Mouse (Mus musculus) fat pad, adult 2 months (tissue): Measurements from ENCODE around the gene Patj.
"Not testable (repeated sequence)": the region's sequence is repeated elsewhere in the genome, so short reads cannot be mapped to it uniquely, and the experiment has no call there.

ENCODE experiments used
- DNase-seq: peaks from one replicate; pipeline ENCODE4 v3.0.0-alpha.2; 2011; ENCODE audit warnings: low read depth, low spot score; ENCODE audit errors: extremely low read depth

Patj gene

GRCm38 (mm10) chr4:98566741-98567140 lies 171.2 kb downstream of the Patj start:
- no peak for DNase-seq

- DNase-seq = no peak
Observed at GRCm38 (mm10) chr4:98567457-98567856, 171.9 kb downstream of the Patj start.

- DNase-seq = no peak
Observed at GRCm38 (mm10) chr4:98569904-98570303, 174.3 kb downstream of the Patj start.

- no peak for DNase-seq
Observed at GRCm38 (mm10) chr4:98577275-98577674, 181.7 kb downstream of the Patj start.

- DNase-seq = no peak
Observed at GRCm38 (mm10) chr4:98577957-98578541, 182.5 kb downstream of the Patj start.

- DNase-seq = no peak
Observed at GRCm38 (mm10) chr4:98581456-98581855, 185.9 kb downstream of the Patj start.

- no peak for DNase-seq
Observed at GRCm38 (mm10) chr4:98584023-98584422, 188.4 kb downstream of the Patj start.

GRCm38 (mm10) chr4:98586303-98586702 lies 190.7 kb downstream of the Patj start:
- no peak for DNase-seq

GRCm38 (mm10) chr4:98587686-98588085 lies 192.1 kb downstream of the Patj start:
- DNase-seq = no peak

- DNase-seq = no peak
Observed at GRCm38 (mm10) chr4:98593961-98594360, 198.4 kb downstream of the Patj start.

- DNase-seq = no peak
Observed at GRCm38 (mm10) chr4:98598546-98598971, 203.0 kb downstream of the Patj start.

- DNase-seq = no peak
Observed at GRCm38 (mm10) chr4:98599358-98599757, 203.8 kb downstream of the Patj start.

- DNase-seq = no peak
Observed at GRCm38 (mm10) chr4:98603131-98603530, 207.5 kb downstream of the Patj start.

- no peak for DNase-seq
Observed at GRCm38 (mm10) chr4:98610501-98610900, 214.9 kb downstream of the Patj start.

GRCm38 (mm10) chr4:98614395-98614794 lies 218.8 kb downstream of the Patj start:
- DNase-seq = no peak

GRCm38 (mm10) chr4:98619199-98619598 lies 223.6 kb downstream of the Patj start:
- no peak for DNase-seq

- no peak for DNase-seq
Observed at GRCm38 (mm10) chr4:98620986-98621784, 225.6 kb downstream of the Patj start.

- no peak for DNase-seq
Observed at GRCm38 (mm10) chr4:98622180-98622579, 226.6 kb downstream of the Patj start.

GRCm38 (mm10) chr4:98622996-98623673 lies 227.6 kb downstream of the Patj start:
- DNase-seq = no peak

GRCm38 (mm10) chr4:98628286-98628685 lies 232.7 kb downstream of the Patj start:
- no peak for DNase-seq

GRCm38 (mm10) chr4:98629217-98629616 lies 233.6 kb downstream of the Patj start:
- DNase-seq = not testable (repeated sequence)
